Mouse (Mus musculus): Measurements from ENCODE around the gene Tmem63b. TPM values are rescaled to one million over a fixed set of nuclear protein-coding genes. Genes with fewer than 3 reads are reported as not detected.

Tmem63b gene
- polyA plus RNA-seq, 1 experiment from 2014 or later: 88.2 TPM

GRCm38 (mm10) chr17:45726249-45726648 lies 39.5 kb upstream of the Tmem63b start:
- Histone ChIP-seq H3K27me3 (replicated peaks; ENCODE audit: insufficient read depth, low read length) (no peaks in the 10 kb centered on the region), H3K4me1 (ENCODE audit: insufficient read depth, low read depth, low read length) (peaks cover 3% of the 10 kb centered on the region; the same call in 1 of the 2 replicates), H3K4me3 (ENCODE audit: low read depth, low read length) (no peak overlapping the region), H3K9me3 (ENCODE audit: low read length) (no peaks in the 10 kb centered on the region), H3K9ac (replicated peaks; ENCODE audit: low read depth) (no peak overlapping the region), H3K27ac (ENCODE audit: low read length) (peak overlapping the region; percentile 79; the same call in 1 of the 2 replicates), H3K4me2 (replicated peaks; ENCODE audit: low read depth, low read length) (no peak overlapping the region), H3K36me3 (ENCODE audit: insufficient read depth, low read length) (no peaks in the 10 kb centered on the region)
- 31% methylated on average over 7 of the region's 7 CpGs for WGBS
- ATAC-seq (peak; percentile 83), DNase-seq (ENCODE audit: low spot score) (peak; percentile 82)
- TF ChIP-seq CTCF (IDR thresholded peaks at IDR 0.05): no peak

DNA sequence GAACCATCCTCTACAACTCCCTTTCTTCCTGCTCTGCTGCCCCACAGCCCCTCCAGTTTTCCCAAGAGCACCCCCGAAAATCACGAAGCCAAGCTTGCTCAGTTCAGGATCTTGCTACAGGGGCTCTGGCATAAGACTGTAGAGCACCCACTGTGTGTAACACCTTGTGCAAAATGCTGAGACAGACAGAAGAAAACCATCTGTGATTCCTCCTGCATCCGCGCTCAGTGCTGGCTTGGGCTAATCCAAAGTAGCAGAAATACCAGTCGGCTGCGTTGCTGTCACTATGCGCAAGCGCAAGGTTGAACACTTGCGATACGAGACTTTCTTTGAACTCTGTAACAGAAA lies 37.8 kb upstream of the Tmem63b start:
- H3K36me3 ChIP-seq (ENCODE audit: insufficient read depth, low read length): no peaks in the 10 kb centered on the region
- 0 out of 2 replicates have a peak overlapping the region, but pooled peaks have one; percentile 75 for H3K4me2 ChIP-seq (replicated peaks; ENCODE audit: low read depth, low read length)
- H3K4me3 ChIP-seq (ENCODE audit: low read depth, low read length): no peak overlapping the region
- H3K27ac ChIP-seq (ENCODE audit: low read length): no peak overlapping the region
- H3K9me3 ChIP-seq (ENCODE audit: low read length): no peaks in the 10 kb centered on the region
- peaks cover 3% of the 10 kb centered on the region; the same call in 1 of the 2 replicates for H3K4me1 ChIP-seq (ENCODE audit: insufficient read depth, low read depth, low read length)
- TF ChIP-seq CTCF (IDR thresholded peaks at IDR 0.05) (no peak), EP300 (IDR thresholded peaks at IDR 0.05) (no peak)
- no peak for DNase-seq (ENCODE audit: low spot score)
- H3K9ac ChIP-seq (replicated peaks; ENCODE audit: low read depth): no peak overlapping the region
- no peak for ATAC-seq
- no peaks in the 10 kb centered on the region for H3K27me3 ChIP-seq (replicated peaks; ENCODE audit: insufficient read depth, low read length)
- 85% methylated on average over 10 of the region's 10 CpGs for WGBS

DNA sequence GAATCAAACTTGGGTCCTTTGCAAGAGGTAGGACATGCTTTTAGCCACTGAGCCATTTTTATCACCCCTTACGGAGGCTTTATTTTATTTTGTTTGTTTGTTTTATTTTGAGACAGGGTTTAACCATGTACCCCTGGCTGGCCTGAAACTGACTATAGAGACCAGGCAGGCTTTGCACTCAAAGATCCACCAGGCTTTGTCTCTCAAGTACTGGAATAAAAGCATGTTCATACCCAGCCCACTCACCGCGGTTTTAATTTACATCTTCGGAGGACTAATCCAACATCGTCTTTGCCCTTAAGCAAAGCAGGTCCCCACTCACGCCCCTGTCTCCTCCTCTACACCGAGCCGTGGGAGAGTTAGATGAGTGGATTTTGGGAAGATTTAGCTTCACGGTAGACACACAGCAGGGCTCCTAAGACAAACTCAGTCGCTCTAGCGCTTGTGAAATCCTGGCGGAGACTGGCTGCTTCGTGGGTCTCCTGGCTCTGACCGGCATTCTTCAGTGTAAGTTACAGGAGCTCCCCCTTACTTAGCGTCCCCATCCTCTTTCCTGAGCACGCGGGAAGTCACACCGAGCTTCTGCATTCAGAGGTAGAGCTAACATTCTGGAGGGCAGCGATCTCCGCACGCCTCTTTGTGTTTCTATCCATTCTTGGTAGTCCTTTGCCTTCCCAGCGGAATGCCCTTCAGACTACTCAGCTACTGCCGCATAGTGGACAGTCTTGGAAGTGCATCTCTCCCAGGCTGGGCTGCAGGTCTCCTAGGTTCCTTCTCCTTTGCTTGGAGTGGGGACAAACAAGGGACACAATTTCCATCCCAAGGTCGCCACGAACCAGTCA lies 37.2 kb upstream of the Tmem63b start:
- no peaks in the 10 kb centered on the region for H3K9me3 ChIP-seq (ENCODE audit: low read length)
- peak; percentile 99 for TF ChIP-seq CTCF (IDR thresholded peaks at IDR 0.05)
- no peak for TF ChIP-seq EP300 (IDR thresholded peaks at IDR 0.05)
- WGBS: 4% methylated on average over 25 of the region's 25 CpGs
- H3K4me2 ChIP-seq (replicated peaks; ENCODE audit: low read depth, low read length): peak overlapping the region; percentile 75
- no peak overlapping the region for H3K27ac ChIP-seq (ENCODE audit: low read length)
- peak overlapping the region; percentile 36 for H3K4me3 ChIP-seq (ENCODE audit: low read depth, low read length)
- ATAC-seq (peak; percentile 58), DNase-seq (ENCODE audit: low spot score) (peak; percentile 90)
- peaks cover 3% of the 10 kb centered on the region; the same call in 1 of the 2 replicates for H3K4me1 ChIP-seq (ENCODE audit: insufficient read depth, low read depth, low read length)
- no peaks in the 10 kb centered on the region for H3K36me3 ChIP-seq (ENCODE audit: insufficient read depth, low read length)
- no peaks in the 10 kb centered on the region for H3K27me3 ChIP-seq (replicated peaks; ENCODE audit: insufficient read depth, low read length)
- peak overlapping the region; percentile 32; the same call in 1 of the 2 replicates for H3K9ac ChIP-seq (replicated peaks; ENCODE audit: low read depth)

GRCm38 (mm10) chr17:45718323-45718722 lies 31.6 kb upstream of the Tmem63b start:
- DNase-seq (ENCODE audit: low spot score) (peak; percentile 81), ATAC-seq (peak; percentile 73)
- H3K9me3 ChIP-seq (ENCODE audit: low read length): no peaks in the 10 kb centered on the region
- no peaks in the 10 kb centered on the region for H3K36me3 ChIP-seq (ENCODE audit: insufficient read depth, low read length)
- no peak overlapping the region for H3K27ac ChIP-seq (ENCODE audit: low read length)
- no peaks in the 10 kb centered on the region for H3K4me1 ChIP-seq (ENCODE audit: insufficient read depth, low read depth, low read length)
- H3K9ac ChIP-seq (replicated peaks; ENCODE audit: low read depth): no peak overlapping the region
- no peak overlapping the region for H3K4me2 ChIP-seq (replicated peaks; ENCODE audit: low read depth, low read length)
- WGBS: under 1% methylated on average over 10 of the region's 10 CpGs
- no peak for TF ChIP-seq EP300 (IDR thresholded peaks at IDR 0.05)
- peak; percentile 89 for TF ChIP-seq CTCF (IDR thresholded peaks at IDR 0.05)
- H3K4me3 ChIP-seq (ENCODE audit: low read depth, low read length): no peak overlapping the region
- no peaks in the 10 kb centered on the region for H3K27me3 ChIP-seq (replicated peaks; ENCODE audit: insufficient read depth, low read length)

DNA sequence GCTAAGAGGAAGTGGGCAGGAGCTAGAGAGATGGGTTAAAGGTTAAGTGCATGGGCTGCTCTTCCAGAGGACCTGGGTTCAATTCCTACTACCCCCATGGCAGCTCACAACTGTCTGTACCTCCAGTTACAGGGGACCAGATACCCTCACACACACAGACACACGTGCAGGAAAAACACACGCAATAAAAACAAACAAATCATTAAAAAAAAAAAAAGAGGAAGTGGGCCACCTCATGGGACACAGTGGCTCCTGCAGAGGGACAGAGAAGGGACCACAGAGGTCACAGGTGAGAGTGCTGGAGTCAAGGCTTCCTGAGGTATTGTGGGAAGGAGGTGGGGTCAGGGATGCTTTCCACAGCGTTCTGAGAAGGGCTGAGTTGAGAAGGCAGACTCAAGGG lies 24.8 kb upstream of the Tmem63b start:
- H3K9me3 ChIP-seq (ENCODE audit: low read length): no peaks in the 10 kb centered on the region
- no peak overlapping the region for H3K9ac ChIP-seq (replicated peaks; ENCODE audit: low read depth)
- WGBS: 41% methylated on average over 3 of the region's 3 CpGs
- H3K4me1 ChIP-seq (ENCODE audit: insufficient read depth, low read depth, low read length): no peaks in the 10 kb centered on the region
- no peak for DNase-seq (ENCODE audit: low spot score)
- H3K27ac ChIP-seq (ENCODE audit: low read length): no peak overlapping the region
- H3K4me3 ChIP-seq (ENCODE audit: low read depth, low read length): no peak overlapping the region
- TF ChIP-seq EP300 (IDR thresholded peaks at IDR 0.05) (no peak), CTCF (IDR thresholded peaks at IDR 0.05) (no peak)
- H3K36me3 ChIP-seq (ENCODE audit: insufficient read depth, low read length): no peaks in the 10 kb centered on the region
- no peak for ATAC-seq
- no peak overlapping the region for H3K4me2 ChIP-seq (replicated peaks; ENCODE audit: low read depth, low read length)
- no peaks in the 10 kb centered on the region for H3K27me3 ChIP-seq (replicated peaks; ENCODE audit: insufficient read depth, low read length)

DNA sequence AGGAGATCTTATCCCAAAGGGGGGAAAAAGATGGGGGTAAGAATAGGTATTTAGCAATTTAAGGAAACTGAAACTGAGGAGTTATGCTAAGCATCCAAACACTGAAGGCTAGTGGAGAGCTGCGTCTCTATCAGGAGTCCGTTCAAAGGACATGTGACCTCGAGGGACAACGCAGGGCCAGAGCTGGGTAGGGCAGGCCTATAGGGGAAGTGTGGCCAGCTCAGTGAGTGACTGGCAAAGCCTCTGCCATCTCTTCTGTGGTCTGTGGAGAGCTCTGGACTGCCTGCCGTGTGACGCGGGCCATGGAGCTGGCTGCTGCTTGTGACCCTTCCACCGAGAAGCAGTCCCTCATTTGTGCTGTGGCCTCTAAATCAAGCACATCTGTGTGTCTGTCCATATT lies 23.7 kb upstream of the Tmem63b start:
- ATAC-seq: no peak
- Histone ChIP-seq H3K27me3 (replicated peaks; ENCODE audit: insufficient read depth, low read length) (no peaks in the 10 kb centered on the region), H3K36me3 (ENCODE audit: insufficient read depth, low read length) (no peaks in the 10 kb centered on the region), H3K9me3 (ENCODE audit: low read length) (no peaks in the 10 kb centered on the region), H3K4me1 (ENCODE audit: insufficient read depth, low read depth, low read length) (no peaks in the 10 kb centered on the region), H3K9ac (replicated peaks; ENCODE audit: low read depth) (no peak overlapping the region), H3K27ac (ENCODE audit: low read length) (no peak overlapping the region), H3K4me3 (ENCODE audit: low read depth, low read length) (no peak overlapping the region), H3K4me2 (replicated peaks; ENCODE audit: low read depth, low read length) (no peak overlapping the region)
- no peak for DNase-seq (ENCODE audit: low spot score)
- 69% methylated on average over 8 of the region's 8 CpGs for WGBS
- TF ChIP-seq EP300 (IDR thresholded peaks at IDR 0.05) (no peak), CTCF (IDR thresholded peaks at IDR 0.05) (no peak)

All from lung, postnatal 0 days (tissue).